Mouse (Mus musculus) fat pad, adult 2 months (tissue): ENCODE data around the gene Ntsr2.

ENCODE experiments used
- DNase-seq: peaks from one replicate; pipeline ENCODE4 v3.0.0-alpha.2; 2011; ENCODE audit warnings: low read depth, low spot score; ENCODE audit errors: extremely low read depth

Gene Ntsr2

DNA sequence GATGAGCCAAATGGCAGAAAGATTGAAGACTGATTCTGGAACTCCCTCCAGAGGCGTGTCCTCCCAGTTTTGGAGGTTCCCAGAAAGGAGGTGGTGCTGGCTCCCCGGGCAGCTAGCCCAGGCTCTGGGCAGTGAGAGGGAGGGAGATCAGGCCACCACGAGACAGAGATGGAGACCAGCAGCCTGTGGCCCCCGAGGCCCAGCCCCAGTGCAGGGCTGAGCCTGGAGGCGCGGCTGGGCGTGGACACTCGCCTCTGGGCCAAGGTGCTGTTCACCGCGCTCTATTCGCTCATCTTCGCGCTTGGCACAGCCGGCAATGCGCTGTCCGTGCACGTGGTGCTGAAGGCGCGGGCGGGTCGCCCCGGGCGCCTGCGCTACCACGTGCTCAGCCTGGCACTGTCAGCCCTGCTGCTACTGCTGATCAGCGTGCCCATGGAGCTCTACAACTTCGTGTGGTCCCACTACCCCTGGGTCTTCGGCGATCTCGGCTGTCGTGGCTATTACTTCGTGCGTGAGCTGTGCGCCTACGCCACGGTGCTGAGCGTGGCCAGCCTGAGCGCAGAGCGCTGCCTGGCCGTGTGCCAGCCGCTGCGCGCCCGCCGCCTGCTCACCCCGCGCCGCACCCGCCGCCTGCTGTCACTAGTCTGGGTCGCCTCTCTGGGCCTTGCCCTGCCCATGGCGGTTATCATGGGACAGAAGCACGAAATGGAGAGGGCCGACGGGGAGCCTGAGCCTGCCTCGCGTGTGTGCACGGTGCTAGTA, at the start of gene Ntsr2:
Gene Ntsr2, plus strand, starts transcription at position 51 of the 762 bp plus-strand sequence.
- no peak for DNase-seq

GRCm38 (mm10) chr12:16605624-16606023, 47.6 kb upstream of the Ntsr2 start:
- no peak for DNase-seq

- no peak for DNase-seq
These were observed 42.2 kb upstream of the Ntsr2 start, which contains the start of gene Lpin1 for GRCm38 (mm10) chr12:16610936-16611335. Gene Lpin1 (minus strand): TSS chr12:16610966.

DNA sequence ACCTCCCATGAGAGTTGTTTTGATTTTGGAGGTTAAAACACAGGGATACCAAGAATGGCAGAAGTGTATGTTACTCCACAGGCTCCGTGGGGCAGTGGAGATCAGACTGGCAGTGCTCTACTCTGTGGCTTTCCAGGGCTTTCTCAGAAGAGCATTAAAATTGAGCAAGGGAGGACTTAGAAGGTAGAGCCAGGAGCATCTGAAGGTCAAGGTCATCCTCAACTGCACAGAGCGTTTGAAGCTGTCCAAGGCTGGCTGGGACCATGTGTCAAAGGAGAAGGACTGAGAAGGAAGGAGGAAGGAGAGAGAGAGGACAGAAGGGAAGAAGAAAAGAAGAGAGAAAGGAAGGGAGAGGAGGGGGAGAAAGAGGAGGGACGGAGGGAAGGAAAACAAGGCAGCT, 38.6 kb upstream of the Ntsr2 start:
- no peak for DNase-seq

- no peak for DNase-seq
These were observed 37.4 kb upstream of the Ntsr2 start for GRCm38 (mm10) chr12:16615738-16616137.

DNA sequence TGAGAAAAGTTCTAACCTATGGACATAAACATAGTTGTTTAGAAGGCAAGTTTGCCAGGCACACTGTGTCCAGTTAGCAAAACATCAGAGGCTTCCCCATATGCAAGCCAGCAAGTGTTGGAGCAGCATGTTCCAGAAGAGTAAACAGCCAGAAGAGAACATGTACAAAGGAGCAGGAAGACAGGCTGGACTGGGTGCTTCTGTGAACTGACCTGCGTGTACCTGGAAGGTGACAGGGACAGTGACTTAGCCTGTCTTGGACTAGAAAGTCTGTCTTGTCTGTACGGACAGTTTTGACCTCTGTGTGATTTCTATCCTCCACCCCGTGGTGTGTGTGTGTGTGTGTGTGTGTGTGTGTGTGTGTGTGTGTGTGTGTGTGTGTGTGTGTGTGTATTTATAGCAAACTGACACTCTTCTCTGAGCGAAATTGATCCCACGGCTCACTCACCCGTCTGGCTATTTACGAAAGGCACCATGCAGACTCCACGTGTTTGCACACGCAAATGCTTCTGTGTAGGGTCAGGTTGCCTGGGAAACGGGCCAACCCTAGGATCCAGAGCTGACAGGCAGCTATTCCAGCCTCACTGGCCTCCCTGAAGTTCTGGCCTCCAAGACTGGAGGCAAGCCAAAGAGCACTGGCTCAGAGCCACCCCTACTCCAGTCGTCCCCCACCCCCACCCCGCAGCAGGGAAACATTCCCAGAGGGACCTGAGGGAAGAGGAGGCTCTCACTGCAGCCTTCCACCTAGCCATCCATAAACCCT, 34.5 kb upstream of the Ntsr2 start:
- no peak for DNase-seq

DNA sequence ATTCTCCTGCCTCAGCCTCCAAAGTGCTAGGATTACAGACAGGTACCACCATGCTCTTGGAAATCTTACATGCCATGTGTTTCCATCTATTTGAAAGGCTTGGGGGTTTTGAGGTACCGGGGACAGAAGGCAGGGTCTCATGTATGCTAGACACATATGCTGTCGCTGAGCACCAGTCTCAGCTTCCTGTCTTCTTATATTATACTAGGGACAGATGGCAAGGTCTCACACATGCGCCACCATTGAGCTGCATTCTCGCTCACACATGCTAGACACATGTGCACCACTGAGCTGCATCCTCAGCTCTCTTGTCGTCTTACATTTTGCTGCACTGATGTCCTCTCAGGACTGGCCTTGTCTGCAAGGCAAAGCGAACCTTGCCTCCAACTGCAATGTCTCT, 33.7 kb upstream of the Ntsr2 start:
- DNase-seq, result no peak

GRCm38 (mm10) chr12:16620230-16620629, 33.0 kb upstream of the Ntsr2 start:
- no peak for DNase-seq

DNA sequence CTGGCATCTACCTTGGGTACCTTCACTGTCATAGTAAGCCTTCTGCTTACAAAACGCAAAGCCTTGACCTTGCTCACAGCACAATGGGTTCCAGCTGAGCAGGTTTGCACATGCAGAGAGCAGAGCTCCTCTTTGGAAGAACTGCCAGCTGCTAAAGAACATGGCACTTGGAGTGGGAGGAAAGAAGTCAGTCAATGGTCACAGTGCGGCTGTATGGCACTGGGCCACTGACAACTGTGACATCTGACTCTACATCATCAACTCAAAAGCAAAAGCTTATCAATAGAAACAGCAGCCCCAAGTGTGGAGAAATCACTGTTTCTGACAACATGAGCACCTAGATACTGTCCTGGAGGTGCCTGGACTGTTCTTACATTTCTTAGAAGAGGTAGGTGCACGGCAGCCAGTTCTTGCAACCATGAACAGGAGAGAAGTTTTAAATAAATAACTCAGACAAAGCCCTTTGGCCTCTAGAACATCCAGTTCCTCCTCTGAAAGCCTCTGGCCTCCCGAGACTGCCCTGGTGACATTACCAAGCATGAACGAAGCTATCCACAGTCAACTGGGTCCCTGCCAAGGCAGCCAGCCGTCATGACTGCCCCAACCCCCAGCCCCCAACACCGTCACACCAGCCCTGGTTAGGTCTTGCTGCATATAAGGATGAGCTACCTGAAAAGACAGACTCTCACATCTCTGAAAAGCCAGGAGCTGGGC, 22.9 kb upstream of the Ntsr2 start:
- no peak for DNase-seq

- no peak for DNase-seq
These were observed 22.4 kb upstream of the Ntsr2 start for GRCm38 (mm10) chr12:16630866-16631185.

GRCm38 (mm10) chr12:16631423-16631822, 21.8 kb upstream of the Ntsr2 start:
- DNase-seq, result no peak

- no peak for DNase-seq
These were observed 19.9 kb upstream of the Ntsr2 start for GRCm38 (mm10) chr12:16633235-16633634.

DNA sequence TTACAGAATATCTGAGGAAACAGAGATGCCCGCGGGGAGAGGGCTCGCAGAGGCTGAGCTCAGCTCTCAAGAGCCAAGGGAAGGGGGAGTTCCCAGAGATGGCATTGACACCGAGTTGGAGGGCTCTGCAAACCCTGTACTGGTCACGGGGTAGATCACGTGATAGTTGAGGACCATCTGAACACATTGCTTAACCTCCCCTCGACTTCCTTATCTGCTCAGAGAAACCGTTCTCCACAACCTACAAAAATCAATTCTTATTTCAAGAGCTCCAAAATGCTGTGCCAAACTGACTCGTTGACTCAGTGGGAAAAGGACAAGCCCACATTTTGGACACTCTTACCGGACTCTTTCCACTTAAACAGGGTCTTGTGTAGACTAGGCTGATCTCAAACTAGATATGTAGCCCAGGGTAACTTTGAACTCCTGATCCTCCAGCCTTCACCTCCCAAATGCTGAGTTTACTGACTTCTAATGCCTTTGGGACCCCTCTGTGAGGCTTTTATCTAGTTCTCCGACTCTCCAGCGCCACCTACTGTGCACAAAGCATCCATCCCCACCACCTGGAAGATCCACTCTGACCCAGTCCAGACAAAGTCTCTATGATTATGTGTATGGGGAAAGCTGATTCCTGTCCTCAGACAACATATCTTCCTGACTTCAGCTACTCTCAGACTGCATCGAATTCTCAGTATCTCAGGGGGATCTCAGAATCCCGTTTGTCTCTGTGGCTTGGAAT, 18.9 kb upstream of the Ntsr2 start:
- DNase-seq, result no peak

DNA sequence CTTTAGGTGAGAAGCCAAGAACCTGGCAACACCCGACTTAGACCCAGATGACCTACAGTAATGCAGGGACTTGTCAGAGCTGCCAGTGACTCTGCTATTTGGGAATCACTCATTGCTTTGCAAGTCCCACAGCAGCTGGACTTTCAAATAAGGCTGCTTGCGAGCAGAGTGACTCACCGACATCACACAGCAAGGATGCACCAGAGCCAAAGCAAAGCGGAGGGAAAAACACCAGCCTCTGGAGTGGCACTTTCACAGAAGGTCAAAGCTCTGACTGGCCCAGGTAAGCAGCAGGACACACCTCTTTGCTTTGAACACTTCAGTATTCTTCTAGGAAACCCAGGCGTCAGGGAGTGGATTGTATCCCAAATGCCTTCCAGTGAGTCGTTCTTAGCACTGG, 17.4 kb upstream of the Ntsr2 start:
- DNase-seq, result no peak

DNA sequence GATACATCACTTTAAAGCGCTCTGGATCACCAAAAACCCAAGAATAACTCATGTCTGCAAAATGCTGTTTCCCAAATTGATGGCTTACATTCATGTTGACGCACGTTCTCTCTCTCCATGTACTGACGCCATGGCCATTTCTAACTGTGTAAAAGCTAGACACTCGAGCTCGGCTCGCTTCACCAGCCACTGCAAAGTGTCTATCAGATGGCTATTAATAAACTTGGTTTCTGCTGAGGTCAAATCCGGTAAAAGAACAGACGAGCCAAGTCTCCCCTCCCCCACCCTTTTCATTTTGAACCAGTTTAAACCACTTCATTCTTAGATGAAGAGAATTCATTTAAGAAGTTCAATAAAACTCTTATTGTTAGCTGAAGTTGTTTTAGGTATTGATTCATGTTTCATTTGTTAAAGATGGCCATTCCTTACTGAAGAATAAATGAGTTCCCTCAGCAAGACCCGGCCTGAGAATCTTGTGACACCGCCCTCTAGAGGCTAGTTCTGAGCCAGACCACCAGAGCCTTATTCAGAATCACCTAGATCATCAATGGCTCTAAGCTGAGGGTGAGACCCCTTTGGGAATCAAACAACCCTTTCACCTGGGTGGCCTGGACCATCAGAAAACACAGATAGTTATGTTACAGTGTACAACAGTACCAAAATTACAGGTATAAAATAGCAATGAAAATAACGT, 14.0 kb upstream of the Ntsr2 start:
- DNase-seq, result no peak

DNA sequence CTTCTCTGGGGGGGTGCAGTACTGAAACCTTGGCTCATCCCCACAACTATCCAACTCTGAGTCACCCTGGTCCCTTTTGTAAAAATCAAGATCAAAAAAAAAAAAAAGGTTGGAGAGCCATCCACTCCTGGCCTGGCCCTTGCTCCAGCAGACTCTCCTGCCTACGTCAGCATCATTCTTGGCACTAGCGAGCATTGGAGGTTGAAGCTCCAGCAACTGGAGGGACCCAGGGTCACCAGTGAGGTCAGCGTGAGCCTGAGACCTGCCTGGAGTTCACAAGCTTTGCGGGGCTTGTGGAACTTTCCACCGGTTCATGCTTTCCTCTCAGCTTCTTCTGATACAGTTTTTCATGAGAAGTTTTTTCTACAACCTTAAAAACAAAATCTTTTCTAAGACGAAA, 13.1 kb upstream of the Ntsr2 start:
- DNase-seq, result no peak

DNA sequence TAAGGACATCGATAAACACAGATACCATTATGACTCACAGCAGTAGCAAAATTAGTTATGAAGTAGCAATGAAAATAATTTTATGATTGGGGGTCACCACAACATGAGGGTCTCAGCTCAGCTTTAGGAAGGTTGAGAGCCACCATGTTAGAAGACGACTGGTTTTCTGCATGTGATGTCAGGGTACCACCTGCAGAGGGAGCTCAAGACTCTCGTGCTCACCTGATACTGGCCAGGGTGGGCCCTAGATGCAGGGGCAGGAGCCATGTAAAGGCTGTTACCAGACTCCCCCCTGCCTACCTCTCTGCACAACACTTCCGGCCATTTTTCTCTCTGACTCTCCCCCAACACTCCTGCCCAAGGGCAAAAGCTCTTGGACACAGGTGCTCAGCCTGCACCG, 11.2 kb upstream of the Ntsr2 start:
- DNase-seq, result no peak

- DNase-seq, result no peak
These were observed 9.5 kb upstream of the Ntsr2 start for GRCm38 (mm10) chr12:16643508-16644345.

- no peak for DNase-seq
These were observed 8.5 kb upstream of the Ntsr2 start for GRCm38 (mm10) chr12:16644698-16645097.
